Mouse (Mus musculus): ENCODE measurements at regions not wholly inside any gene's neighbourhood (a gene's known extent, or its start where the extent isn't known, plus 50 kb on each side); places are given as distances from the start of the nearest gene placed in this dataset.

DNA sequence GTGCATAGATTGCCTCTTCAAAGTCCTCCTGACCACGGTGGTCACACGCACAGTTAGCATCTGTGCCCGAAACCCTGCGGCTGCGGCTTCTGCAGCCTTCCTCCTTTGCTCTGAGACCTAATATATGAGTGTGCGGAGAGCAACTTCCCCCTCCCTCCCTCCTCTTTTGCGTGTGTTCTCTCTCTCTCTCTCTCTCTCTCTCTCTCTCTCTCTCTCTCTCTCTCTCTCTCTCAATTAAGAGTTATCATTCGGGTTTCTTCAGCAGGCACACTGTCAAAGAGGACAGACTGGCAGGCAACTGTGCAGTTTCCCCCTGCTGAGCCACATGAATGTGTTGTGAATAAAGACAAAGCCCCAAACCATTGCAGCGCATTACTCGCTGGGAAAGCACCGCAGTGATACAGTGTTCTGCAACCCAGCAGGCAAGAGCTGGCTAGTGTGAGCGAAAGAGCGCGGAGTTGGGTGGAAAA lies 900.8 kb downstream of the Mat2b start:
- peaks cover 7% of the 10 kb centered on the region; the same call in 1 of the 2 replicates for H3K4me1 ChIP-seq (ENCODE audit: control insufficient read depth, insufficient read depth, low read length)
- ATAC-seq = peak; percentile 93
- WGBS = 2% methylated on average over 14 of the region's 14 CpGs
- H3K27me3 ChIP-seq (ENCODE audit: control insufficient read depth, insufficient read depth, low read depth, low read length) = no peaks in the 10 kb centered on the region
- H3K27ac ChIP-seq (ENCODE audit: low read length) = peak overlapping the region; percentile 18
- no peaks in the 10 kb centered on the region for H3K9me3 ChIP-seq (replicated peaks; ENCODE audit: control insufficient read depth, low read length, poor library complexity, severe bottlenecking)
- no peaks in the 10 kb centered on the region for H3K36me3 ChIP-seq (ENCODE audit: control insufficient read depth, insufficient read depth, low read length)
- H3K4me2 ChIP-seq (ENCODE audit: low read length) = peak overlapping the region; percentile 64
- H3K4me3 ChIP-seq (ENCODE audit: low read depth, low read length) = peak overlapping the region; percentile 43
- H3K9ac ChIP-seq (ENCODE audit: low read depth, low read length) = peak overlapping the region; percentile 61

GRCm38 (mm10) chr11:39792112-39792511 lies 902.9 kb downstream of the Mat2b start:
- WGBS = 66% methylated on average over 2 of the region's 2 CpGs

More at GRCm38 (mm10) chr11:39792112-39792511, 902.9 kb downstream of the Mat2b start:
- Histone ChIP-seq H3K36me3 (ENCODE audit: control insufficient read depth, insufficient read depth, low read length) (no peaks in the 10 kb centered on the region), H3K27me3 (ENCODE audit: control insufficient read depth, insufficient read depth, low read depth, low read length) (no peaks in the 10 kb centered on the region), H3K27ac (ENCODE audit: low read length) (no peak overlapping the region), H3K4me2 (ENCODE audit: low read length) (no peak overlapping the region), H3K9me3 (replicated peaks; ENCODE audit: control insufficient read depth, low read length, poor library complexity, severe bottlenecking) (no peaks in the 10 kb centered on the region), H3K9ac (ENCODE audit: low read depth, low read length) (no peak overlapping the region), H3K4me1 (ENCODE audit: control insufficient read depth, insufficient read depth, low read length) (peaks cover 7% of the 10 kb centered on the region; the same call in 1 of the 2 replicates), H3K4me3 (ENCODE audit: low read depth, low read length) (no peak overlapping the region)
- no peak for ATAC-seq
